31 mouse cellular contexts compared by ENCODE assay signal in genomic region chr16:33297493-33297892, GRCm38 (mm10).
"Had no signal": no experiment of that assay in that cellular context is flagged by ENCODE, and none has a peak within 500 bp of the region (broad histone marks: within the 10 kb centered on the region; RNA-seq: fewer than 3 reads in every experiment).

No protein-coding gene starts in this region.

- H3K27me3 ChIP-seq: limb, embryonic 12.5 days; limb, embryonic 13.5 days; limb, embryonic 15.5 days; liver, embryonic 13.5 days; liver, embryonic 15.5 days; lung, embryonic 15.5 days; megakaryocyte, embryonic 14.5 days; midbrain, embryonic 12.5 days; midbrain, embryonic 13.5 days; midbrain, embryonic 15.5 days; neural tube, embryonic 12.5 days had no signal

- H3K4me3 ChIP-seq: limb, embryonic 10.5 days; limb, embryonic 12.5 days; limb, embryonic 13.5 days; limb, embryonic 15.5 days; liver, embryonic 13.5 days; liver, embryonic 15.5 days; lung, embryonic 15.5 days; megakaryocyte, embryonic 14.5 days; midbrain, embryonic 10.5 days; midbrain, embryonic 12.5 days; midbrain, embryonic 13.5 days; midbrain, embryonic 15.5 days; myocyte; neural tube, embryonic 12.5 days had no signal

- H3K4me2 ChIP-seq: limb, embryonic 12.5 days; limb, embryonic 13.5 days; limb, embryonic 15.5 days; liver, embryonic 11.5 days; liver, embryonic 13.5 days; liver, embryonic 15.5 days; lung, embryonic 14.5 days; lung, embryonic 15.5 days; midbrain, embryonic 11.5 days; midbrain, embryonic 12.5 days; midbrain, embryonic 13.5 days; midbrain, embryonic 15.5 days; neural tube, embryonic 12.5 days had no signal

- H3K4me1 ChIP-seq: limb, embryonic 10.5 days; limb, embryonic 12.5 days; limb, embryonic 13.5 days; limb, embryonic 15.5 days; liver, embryonic 13.5 days; liver, embryonic 15.5 days; lung, embryonic 15.5 days; megakaryocyte, embryonic 14.5 days; midbrain, embryonic 10.5 days; midbrain, embryonic 12.5 days; midbrain, embryonic 13.5 days; midbrain, embryonic 15.5 days; neural tube, embryonic 12.5 days had no signal

- H3K9me3 ChIP-seq: limb, embryonic 10.5 days; limb, embryonic 15.5 days; liver, embryonic 13.5 days; liver, embryonic 15.5 days; lung, embryonic 15.5 days; midbrain, embryonic 12.5 days; midbrain, embryonic 13.5 days; midbrain, embryonic 15.5 days; neural tube, embryonic 12.5 days had no signal

- H3K9ac ChIP-seq: limb, embryonic 12.5 days; limb, embryonic 13.5 days; limb, embryonic 15.5 days; liver, embryonic 13.5 days; liver, embryonic 14.5 days; liver, embryonic 15.5 days; liver, postnatal 0 days; lung, embryonic 14.5 days; lung, embryonic 15.5 days; midbrain, embryonic 12.5 days; midbrain, embryonic 13.5 days; midbrain, embryonic 15.5 days; neural tube, embryonic 12.5 days had no signal

- H3K27ac ChIP-seq: limb, embryonic 10.5 days; limb, embryonic 12.5 days; limb, embryonic 13.5 days; limb, embryonic 15.5 days; liver, embryonic 13.5 days; liver, embryonic 14.5 days; liver, embryonic 15.5 days; lung, embryonic 15.5 days; macrophage; midbrain, embryonic 10.5 days; midbrain, embryonic 12.5 days; midbrain, embryonic 13.5 days; midbrain, embryonic 15.5 days; neural tube, embryonic 12.5 days had no signal

- ATAC-seq: liver, postnatal 0 days; lung, postnatal 0 days; midbrain, embryonic 13.5 days; midbrain, embryonic 15.5 days; midbrain, embryonic 16.5 days had no signal

- DNase-seq: left cerebral cortex, postnatal 4 days; liver; liver, embryonic 13.5 days; liver, postnatal 0 days; lung, adult 18-20 months; lung, adult 2 months; lung, embryonic 14.5 days; lung, postnatal 10 days; lung, postnatal 14 days; lung, postnatal 36 days; lung, postnatal 4 days; midbrain, embryonic 14.5 days had no signal
